Mouse (Mus musculus) cerebellum, adult 9-10 months (tissue): ENCODE data around the gene Gm4969.
A peak's percentile ranks its signal among the peaks of the same experiment; 100 is the strongest.
"Not testable (repeated sequence)": the region's sequence is repeated elsewhere in the genome, so short reads cannot be mapped to it uniquely, and the experiment has no call there.

Experiments used
- DNase-seq: peaks from one replicate; pipeline ENCODE4 v3.0.0; 2022

Gene Gm4969

DNA sequence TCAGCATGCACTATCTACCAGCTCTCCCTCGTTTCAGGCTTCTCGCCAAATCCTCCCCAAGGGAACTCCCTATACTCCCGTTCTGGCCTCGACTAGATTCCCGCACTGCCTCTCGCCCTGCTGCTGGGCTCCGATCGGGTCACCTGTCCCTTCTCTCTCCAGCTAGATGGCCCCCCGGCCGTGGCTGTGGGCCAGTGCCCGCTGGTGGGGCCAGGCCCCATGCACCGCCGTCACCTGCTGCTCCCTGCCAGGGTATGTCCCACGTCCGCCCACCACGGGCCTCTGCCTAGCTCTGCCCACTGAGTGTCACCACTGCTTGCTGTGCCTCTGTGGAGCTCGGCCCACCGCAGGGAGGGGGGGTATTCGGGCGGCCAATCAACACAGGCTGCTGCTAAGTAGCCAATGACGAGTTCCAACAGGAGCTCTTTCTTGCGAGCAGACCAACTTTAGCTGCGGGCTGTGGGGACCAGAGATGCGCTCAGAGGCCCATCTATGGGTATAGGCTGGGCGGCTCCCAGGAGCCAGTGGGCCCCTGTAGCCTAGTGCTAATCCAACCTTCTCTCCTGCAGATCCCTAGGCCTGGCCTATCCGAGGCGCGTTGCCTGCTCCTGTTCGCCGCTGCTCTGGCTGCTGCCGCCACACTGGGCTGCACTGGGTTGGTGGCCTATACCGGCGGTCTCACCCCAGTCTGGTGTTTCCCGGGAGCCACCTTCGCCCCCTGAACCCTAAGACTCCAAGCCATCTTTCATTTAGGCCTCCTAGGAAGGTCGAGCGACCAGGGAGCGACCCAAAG lies 25.6 kb downstream of the Gm4969 start:
- no peak for DNase-seq

DNA sequence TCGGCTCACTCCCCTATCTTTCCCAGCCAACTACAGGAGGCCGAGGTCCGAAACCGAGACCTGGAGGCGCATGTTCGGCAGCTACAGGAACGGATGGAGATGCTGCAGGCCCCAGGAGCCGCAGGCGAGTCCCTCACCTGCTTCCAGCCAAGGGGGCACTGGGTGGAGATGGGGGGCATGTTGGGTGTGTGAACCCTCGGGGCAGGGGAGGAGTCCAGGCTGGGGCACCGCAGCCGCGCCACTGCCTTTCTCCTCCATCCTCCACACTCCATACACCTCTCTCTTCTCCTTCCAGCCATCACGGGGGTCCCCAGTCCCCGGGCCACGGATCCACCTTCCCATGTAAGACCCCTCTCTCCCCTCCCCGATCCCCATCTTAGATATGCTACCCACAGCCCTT lies 26.3 kb downstream of the Gm4969 start:
- no peak for DNase-seq

DNA sequence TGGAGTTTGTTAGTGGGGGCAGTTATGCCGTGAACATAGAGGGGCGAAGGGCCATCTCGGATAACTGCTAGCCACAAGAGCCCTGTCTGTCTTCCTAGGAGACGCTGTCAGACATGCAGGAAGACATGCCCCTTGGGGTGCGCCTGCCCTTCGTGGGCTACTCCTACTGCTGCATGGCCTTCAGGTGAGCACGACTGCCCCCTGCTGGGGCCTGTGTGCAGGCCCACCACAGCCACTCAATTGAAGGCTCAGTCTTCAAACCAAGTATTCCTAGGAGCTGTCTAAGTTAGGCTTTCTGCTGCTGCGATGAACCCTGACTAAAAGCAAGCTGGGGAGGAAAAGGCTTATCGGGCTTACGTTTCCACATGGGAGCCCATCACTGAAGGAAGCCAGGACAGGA lies 29.4 kb downstream of the Gm4969 start:
- DNase-seq, result no peak

DNA sequence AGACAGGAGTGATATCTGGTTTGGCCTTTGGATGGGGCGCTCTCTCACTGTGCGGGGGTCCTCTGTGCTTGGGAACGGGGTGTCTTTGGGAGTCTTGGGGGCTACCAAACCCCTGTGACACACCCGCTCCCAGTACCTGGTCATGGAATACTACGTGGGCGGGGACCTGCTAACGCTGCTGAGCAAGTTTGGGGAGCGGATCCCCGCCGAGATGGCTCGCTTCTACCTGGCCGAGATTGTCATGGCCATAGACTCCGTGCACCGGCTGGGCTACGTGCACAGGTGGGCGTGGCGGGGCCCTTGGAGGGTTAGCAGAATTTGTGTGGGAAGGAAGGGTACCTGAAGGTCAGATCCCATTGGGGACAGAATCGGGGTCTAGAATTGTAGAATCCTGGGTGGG lies 31.4 kb downstream of the Gm4969 start:
- DNase-seq, result no peak

DNA sequence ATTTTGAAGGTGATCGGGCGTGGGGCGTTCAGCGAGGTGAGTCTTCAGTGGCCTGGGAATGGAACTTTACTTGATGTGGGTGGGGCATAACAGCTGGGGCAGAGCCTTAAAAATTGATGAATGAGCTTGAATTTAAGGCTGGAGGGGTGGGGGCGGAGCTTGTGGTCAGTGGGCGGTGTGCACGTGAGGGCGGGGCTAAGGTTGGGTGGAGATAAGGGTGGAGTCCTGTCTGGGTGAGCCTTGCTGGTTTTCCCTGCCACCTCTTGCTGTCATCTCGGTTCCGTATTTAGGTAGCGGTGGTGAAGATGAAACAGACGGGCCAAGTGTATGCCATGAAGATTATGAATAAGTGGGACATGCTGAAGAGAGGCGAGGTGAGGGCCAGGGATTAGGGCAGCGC lies 32.1 kb downstream of the Gm4969 start:
- DNase-seq, result no peak

DNA sequence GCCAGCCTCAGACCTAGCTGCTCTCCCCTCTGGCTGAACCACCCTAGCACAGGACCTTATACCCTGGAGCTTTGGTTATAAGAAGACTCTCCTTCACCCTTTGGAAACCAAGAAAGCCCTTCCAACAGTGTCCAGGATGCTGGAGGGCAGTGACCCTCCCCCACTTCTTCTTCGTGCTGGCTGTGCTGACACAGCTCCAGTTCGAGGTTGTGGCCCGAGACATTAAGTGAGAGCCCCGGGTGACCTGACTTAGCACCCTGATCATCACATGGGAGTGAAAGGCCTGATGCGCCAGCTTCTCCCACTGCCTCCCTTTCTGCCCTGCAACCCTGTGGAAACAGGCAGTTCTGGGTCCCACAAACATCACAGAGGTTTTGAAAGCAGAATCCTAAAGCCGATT lies 32.7 kb downstream of the Gm4969 start:
- DNase-seq, result no peak

DNA sequence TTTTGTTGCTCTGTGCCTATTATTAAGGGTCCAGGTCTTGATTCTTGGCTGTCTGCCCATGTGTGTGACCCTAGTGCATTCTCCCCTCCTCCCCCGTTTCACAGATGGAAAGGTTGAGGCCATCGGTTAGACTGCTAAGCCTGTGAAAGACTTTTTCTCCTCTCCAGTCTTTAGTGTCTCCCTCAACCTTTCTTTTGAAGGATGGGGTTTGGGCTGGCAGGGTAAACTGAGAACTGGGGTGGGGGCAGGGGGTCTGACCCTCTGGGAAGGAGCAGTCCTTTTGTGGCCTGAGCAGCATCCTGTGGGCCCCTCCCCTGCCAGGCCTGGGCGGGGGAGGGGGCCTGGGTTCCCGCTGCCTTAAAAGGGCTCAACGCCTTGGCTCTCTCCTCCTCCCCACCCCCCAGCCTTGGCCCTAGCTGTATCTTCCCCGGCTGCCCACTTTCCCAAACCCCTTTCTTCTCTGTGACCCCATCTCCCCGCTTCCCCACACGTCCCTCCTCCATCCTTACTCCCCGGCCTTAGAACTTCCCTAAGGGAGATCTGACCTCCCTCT lies 33.2 kb downstream of the Gm4969 start:
- no peak for DNase-seq

DNA sequence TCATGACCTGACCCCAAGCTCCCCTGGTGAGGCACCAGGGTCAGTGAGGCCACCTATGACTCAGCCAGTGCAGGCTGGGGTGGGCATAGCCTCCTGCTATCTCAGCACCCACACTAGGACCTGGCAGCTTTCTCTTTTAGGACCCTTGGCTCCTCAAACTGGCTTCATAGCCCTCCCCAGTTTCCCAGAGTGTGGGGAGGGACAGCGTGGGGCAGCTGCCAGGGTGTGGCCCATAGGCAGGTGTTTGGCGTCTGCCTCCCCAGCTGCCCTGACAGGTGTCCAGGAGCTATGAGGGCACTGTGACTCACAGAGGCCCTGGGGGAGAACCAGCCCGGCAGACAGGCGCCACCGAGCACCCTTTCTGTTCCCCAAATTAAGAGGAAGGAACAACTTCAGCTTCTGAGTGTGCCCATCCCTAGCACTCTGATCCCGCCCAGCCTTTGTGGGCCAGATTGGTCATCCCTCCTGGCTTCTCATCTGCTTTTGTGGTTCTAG lies 33.8 kb downstream of the Gm4969 start:
- DNase-seq, result no peak

DNA sequence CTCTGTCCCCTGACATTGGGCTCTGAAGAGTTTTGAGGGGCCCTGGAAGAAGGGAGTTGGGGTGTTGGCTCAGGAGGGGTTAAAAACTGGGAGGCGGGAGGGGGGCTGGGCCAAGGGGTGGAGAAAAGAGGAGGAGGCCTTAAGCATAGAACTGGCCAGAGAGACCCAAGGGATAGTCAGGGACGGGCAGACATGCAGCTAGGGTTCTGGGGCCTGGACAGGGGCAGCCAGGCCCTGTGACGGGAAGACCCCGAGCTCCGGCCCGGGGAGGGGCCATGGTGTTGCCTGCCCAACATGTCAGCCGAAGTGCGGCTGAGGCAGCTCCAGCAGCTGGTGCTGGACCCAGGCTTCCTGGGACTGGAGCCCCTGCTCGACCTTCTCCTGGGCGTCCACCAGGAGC lies 34.5 kb downstream of the Gm4969 start, which contains the start of gene Dmpk:
Dmpk (plus strand) TSS at position 149 of the 400 bp plus-strand sequence.
- no peak for DNase-seq

DNA sequence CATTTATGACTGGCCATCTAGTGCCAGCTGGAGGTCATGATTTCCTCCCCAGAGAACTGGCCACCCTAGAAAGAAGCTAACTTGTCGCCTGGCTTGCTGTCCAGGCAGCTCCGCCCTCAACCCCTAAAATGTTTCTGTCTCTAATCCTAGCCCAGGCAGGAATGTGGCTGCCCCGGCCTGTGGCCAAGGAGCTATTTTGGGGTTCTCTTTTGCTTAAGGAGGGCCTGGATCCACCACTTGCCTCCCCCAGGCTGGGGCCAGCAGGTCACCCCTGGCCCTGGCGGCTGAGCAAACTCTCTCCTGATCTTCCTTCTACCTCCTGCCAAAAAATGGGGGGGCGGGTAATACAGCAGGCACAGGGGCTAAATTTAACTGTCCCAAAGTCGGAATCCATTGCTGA lies 35.1 kb downstream of the Gm4969 start:
- DNase-seq, result no peak

DNA sequence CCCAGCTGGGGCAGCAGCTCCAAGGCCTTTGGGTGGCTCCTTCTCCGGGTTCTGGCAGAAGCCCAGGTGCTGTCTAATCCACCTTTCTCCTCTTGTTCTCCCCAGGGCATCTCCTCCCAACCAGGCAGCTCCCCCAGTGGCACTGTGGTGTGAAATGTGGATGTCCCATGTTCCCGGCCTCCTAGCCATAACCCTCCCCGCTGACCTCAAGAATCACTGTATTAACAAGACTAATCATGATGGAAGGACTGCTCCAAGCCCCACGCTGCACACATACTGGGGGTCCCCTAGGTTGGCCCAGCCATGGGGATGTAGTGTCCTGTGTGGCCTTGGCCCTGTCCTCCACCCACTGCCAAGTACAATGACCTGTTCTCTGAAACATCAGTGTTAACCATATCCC lies 36.0 kb downstream of the Gm4969 start:
- DNase-seq, result no peak

DNA sequence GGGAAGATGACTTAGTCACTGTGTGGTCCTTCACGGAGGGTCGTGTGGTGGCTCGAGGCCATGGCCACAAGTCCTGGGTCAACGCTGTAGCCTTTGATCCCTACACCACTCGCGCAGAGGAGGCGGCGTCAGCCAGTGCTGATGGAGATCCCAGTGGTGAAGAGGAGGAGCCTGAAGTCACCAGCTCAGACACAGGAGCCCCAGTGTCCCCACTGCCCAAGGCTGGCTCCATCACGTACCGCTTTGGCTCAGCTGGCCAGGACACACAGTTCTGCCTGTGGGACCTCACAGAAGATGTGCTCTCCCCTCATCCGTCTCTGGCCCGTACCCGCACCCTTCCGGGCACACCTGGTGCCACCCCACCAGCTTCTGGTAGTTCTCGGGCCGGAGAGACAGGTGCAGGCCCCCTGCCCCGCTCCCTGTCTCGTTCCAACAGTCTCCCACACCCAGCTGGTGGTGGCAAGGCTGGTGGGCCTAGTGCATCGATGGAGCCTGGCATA lies 37.7 kb downstream of the Gm4969 start:
- no peak for DNase-seq

DNA sequence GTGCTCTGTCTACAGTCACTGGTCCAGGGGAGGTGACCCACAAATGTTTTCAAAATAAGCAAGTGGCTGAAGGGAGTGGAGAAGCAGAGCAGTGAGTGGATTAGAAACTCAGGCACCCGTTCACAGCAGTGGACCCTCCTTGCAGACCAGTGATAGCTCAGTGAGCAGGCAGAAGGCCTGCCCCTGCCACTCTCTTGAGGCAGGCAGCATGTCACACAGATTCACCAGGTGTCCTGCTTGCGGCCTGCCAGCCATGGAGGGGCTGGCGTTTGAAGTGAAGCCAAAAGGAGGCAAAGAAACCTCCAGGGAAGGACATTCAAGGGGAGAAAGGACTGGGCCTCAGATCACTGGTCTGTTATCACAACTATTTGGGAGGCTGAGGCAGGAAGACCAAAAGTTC lies 39.4 kb downstream of the Gm4969 start:
- DNase-seq, result no peak

DNA sequence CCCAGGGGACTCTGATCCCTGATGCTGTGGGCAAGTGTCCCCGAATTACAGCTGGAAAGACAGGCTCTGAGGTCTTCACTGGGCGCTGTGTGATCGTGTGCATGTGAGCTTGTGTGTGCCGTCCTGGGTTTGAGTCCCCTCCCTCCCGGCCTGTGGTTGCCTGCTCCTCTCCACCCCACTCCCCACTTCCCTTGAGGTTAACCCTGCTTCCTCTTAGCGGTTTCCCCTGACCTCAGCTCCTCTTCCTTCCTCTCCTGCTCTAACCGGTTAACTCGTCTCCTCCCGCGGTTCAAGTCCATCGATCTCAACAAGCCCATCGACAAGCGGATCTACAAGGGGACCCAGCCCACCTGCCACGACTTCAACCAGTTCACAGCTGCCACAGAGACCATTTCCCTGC lies 40.4 kb downstream of the Gm4969 start:
- DNase-seq, result no peak

DNA sequence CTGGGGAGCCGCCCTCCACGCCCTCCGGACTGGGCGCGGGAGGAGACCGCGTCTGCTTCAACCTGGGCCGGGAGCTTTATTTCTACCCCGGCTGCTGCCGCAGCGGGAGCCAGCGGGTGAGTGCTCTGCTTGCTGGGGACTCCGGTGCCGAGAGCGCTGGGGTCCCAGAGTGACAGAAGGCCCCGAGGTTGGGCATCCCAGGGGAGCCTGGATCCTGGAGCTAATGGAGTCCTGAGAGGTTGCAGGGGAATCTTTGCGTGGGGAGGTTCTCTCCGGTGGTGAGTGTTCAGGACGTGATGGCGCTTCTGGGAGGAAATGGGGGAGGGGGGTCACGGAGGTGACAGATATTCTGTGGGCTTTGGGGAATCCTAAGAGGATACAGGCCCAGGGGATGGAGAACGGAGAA lies 41.6 kb downstream of the Gm4969 start:
- DNase-seq, result no peak

DNA sequence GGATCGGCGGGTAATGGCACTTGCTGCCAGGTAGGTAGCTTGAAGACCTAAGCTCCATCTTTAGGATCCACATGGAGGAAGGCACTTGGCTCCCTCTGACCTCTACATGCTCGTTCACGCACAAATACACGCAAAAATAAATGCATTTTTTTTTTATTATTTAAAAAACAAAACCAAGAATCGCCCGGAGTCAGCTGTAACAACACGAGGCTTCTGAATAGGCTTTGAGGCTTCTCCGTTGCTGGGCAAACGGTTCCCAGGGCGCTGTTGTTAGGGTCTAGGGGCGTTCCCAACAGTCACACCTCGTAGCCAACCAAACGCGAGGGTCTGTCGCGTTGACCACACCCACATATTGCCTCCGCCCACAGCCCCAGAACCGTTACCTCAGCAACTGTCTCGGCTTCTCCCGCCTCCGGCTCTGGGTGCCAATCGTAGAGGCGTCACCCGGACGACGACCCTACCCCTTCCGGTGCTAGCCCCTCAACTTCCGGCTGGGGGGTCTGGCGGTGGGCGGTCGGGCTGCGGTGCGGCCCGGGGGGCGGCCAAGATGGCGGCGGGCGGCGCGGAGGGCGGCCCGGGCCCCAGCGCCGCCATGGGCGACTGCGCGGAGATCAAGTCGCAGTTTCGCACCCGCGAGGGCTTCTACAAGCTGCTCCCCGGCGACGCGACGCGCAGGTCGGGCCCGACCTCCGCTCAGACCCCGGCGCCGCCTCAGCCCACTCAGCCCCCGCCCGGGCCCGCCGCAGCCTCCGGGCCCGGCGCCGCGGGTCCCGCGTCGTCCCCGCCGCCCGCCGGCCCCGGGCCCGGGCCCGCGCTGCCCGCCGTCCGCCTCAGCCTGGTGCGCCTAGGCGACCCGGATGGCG lies 42.2 kb downstream of the Gm4969 start, which contains the start of gene Dmwd:
Dmwd (plus strand) TSS at position 505 of the 863 bp plus-strand sequence.
- DNase-seq, result peak; percentile 91

DNA sequence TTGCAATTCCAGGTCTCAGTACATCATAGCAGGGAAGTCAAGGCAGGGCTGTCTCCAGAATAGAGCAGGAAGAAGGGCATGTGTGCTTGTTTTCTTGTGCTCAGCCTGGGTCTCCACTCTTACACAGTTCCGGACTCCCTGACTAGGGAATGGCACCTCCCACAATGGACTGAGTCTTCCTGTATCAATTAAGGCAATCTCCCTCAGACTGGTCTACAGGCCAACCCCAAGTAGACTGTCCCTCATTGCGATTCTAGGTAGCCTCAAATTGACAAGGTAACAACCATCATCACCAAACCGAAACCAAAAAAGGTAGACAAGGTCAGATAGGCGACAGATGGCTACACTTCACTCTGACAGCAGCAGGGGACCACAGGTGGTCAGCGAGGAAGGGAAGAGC lies 42.9 kb downstream of the Gm4969 start:
- no peak for DNase-seq

DNA sequence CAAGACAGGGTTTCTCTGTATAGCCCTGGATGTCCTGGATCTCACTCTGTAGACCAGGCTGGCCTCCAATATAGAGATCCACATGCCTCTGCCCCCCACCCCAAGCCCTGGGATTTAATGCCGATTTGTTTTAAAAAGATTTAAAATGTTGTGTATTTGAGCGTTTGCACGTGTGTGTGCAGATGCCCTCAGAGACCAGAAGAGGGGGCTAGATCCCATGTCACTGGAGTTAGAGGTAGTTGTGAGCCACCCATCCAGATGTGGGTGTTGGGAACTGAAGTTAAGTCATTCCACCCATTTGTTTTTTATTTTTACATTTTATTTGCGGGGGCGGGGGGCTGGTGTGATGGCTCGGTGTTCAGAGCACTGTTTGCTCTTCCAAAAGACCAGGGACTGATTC lies 43.7 kb downstream of the Gm4969 start:
- DNase-seq, result no peak

DNA sequence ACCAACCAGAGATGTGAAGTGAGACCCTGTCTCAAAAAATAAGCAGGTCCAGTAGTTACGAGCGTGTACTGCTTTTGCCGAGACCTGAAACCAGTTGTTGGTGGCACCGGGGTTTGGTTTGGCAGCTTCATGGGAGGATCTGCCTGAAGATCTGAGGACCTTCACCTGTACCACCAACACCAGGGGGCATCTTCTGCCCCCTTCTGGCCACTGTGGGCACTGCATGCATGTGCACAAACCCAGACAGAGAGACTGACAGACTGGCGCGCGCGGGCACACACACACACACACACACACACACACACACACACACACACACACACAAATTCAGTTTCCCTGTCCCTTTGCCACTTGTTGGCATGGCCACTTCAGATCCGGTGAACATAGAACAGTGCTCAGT lies 44.7 kb downstream of the Gm4969 start:
- DNase-seq, result no peak

DNA sequence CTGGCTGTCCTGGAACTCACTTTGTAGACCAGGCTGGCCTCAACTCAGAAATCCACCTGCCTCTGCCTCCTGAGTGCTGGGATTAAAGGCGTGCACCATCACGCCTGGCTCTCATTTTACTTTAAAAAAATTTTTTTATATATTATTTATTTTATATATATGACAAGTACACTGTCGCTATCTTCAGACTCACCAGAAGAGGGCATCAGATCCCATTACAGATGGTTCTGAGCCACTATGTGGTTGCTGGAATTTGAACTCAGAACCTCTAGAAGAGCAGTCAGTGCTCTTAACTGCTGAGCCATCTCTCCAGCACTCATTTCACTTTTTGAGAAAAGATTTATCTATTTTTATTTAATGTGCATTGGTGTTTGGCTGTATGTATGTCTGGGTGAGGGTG lies 47.1 kb downstream of the Gm4969 start:
- not testable (repeated sequence) for DNase-seq

DNA sequence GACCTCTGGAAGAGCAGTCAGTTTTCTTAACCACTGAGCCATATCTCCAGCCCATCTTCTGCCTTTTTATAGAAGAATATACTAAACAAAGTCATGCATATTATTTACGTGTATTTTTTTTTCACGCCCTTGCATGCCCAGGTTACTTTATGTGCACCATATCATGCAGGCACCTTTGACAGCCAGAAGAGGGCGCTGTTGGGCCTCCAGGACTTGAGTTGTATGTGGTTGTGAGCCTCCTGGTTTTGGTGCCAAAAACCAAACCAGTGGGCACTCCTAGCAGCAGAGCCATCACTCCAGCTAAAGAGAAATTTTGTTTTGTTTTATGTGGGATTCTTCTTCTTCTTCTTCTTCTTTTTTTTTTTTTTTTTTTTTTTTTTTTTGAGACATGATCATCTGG lies 48.7 kb downstream of the Gm4969 start:
- DNase-seq, result peak; percentile 15

DNA sequence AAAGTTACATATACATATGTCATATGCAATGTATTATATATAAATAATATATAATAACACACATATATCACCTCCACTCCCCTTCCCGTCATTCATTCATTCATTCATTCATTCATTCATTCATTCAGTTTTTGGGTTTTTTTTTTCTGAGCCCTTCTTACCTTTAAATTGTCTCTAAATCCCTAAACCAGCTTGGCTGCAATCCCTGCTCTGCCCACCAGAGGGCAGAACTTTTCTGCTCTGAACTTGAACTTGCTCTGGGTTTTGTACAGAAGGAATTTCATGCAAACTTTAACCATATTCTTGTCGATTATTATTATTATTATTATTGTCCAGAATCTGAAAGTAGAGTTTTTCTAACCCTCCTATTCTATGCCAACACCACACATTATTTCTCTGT lies 49.5 kb downstream of the Gm4969 start:
- DNase-seq, result peak; percentile 73

DNA sequence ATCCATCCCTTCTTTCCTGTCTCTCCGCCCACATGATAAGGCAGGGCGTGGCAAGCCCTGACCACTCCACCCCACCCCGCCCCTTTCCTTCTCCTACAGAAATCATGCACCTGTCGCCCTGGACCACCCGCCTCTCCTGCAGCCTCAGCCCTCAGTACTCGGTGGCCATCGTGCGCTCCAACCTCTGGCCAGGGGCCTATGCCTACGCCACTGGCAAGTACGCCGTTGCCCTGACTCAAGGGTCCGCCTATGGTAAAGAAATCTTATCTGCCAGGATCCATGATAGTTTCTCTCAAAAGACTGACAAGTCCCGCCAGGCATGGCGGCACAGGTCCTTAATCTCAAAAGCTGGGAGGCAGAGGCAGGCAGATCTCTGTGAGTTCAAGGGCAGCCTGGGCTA lies 50.2 kb downstream of the Gm4969 start:
- DNase-seq, result no peak
